Mouse (Mus musculus) spleen, adult 2 months (tissue): ENCODE data around the gene Trim65. TPM values are rescaled to one million over a fixed set of nuclear protein-coding genes. Genes with fewer than 3 reads are reported as not detected.

Source experiments
- DNase-seq, 2 experiments: peaks; one replicate each; pipeline versions ENCODE4 v3.0.0 to v3.0.0-alpha.2; 2012 to 2021; ENCODE audit warnings: low spot score in 2 of 2, low read depth in 1 of 2
- H3K27ac ChIP-seq: fragments of 200-500 bp; 2 replicates; pipeline ENCODE4 v1.5.1; 2012; ENCODE audit warnings: low read length, inconsistent platforms; ENCODE audit not compliant: insufficient read depth
- H3K27me3 ChIP-seq: fragments of 200-500 bp; 2 replicates; pipeline ENCODE4 v1.6.1; 2012; ENCODE audit warnings: mild to moderate bottlenecking, moderate library complexity, low read length, inconsistent platforms; ENCODE audit not compliant: control insufficient read depth, insufficient read depth
- H3K36me3 ChIP-seq: fragments of 200-500 bp; 2 replicates; pipeline ENCODE4 v1.6.1; 2012; ENCODE audit warnings: mild to moderate bottlenecking, low read length, inconsistent platforms; ENCODE audit not compliant: control insufficient read depth, insufficient read depth
- H3K4me1 ChIP-seq: fragments of 200-500 bp; 2 replicates; pipeline ENCODE4 v1.6.1; 2011; ENCODE audit warnings: inconsistent platforms; ENCODE audit not compliant: control insufficient read depth, insufficient read depth, insufficient read length
- H3K4me3 ChIP-seq: fragments of 200-500 bp; 2 replicates; pipeline ENCODE4 v1.5.1; 2011; ENCODE audit warnings: mild to moderate bottlenecking, inconsistent platforms; ENCODE audit not compliant: insufficient read depth, insufficient read length; ENCODE audit errors: extremely low read depth
- CTCF ChIP-seq: fragments of 200-500 bp; IDR thresholded peaks from 2 replicates; pipeline ENCODE4 v1.5.1; 2011; ENCODE audit warnings: mild to moderate bottlenecking, inconsistent platforms; ENCODE audit not compliant: insufficient read depth, insufficient read length, insufficient replicate concordance; ENCODE audit errors: extremely low read depth
- POLR2A ChIP-seq: fragments of 200-500 bp; IDR thresholded peaks from 2 replicates; pipeline ENCODE4 v1.6.1; 2011; ENCODE audit warnings: low read depth, low read length, inconsistent platforms
- WGBS: fragments of 180-500 bp; shearing (Covaris S2); methylation state at CpG from one replicate; pipeline ENCODE4 v1.1.7; 2018; 5-methylcytosine and 5-hydroxymethylcytosine counted together
- polyA plus RNA-seq: library from polyadenylated mRNA; depleted of rRNA; stranded (reverse); fragments of >200 nt; gene quantifications from 2 replicates; pipeline ENCODE4 v1.2.3, GENCODE M21; 2012; rRNA removed

Gene Trim65
- polyA plus RNA-seq, 1 experiment = 23.7 TPM

- no peak overlapping the region for H3K4me3 ChIP-seq
- no peaks in the 10 kb centered on the region for H3K27me3 ChIP-seq
- 68% methylated on average over 20 of the region's 20 CpGs for WGBS
- no peak for TF ChIP-seq POLR2A
- TF ChIP-seq CTCF = no peak
- peaks cover 30% of the 10 kb centered on the region for H3K36me3 ChIP-seq
- no peak overlapping the region for H3K27ac ChIP-seq
- H3K4me1 ChIP-seq = peaks cover 10% of the 10 kb centered on the region; the same call in 1 of the 2 replicates
- no peak for DNase-seq
Observed at GRCm38 (mm10) chr11:116075539-116076265, 55.2 kb downstream of the Trim65 start.

- peaks cover 10% of the 10 kb centered on the region; the same call in 1 of the 2 replicates for H3K4me1 ChIP-seq
- no peak for TF ChIP-seq POLR2A
- TF ChIP-seq CTCF = no peak
- no peaks in the 10 kb centered on the region for H3K27me3 ChIP-seq
- H3K36me3 ChIP-seq = peaks cover 23% of the 10 kb centered on the region
- no peak for DNase-seq
- WGBS = 65% methylated on average over 7 of the region's 7 CpGs
- H3K27ac ChIP-seq = no peak overlapping the region
- H3K4me3 ChIP-seq = no peak overlapping the region
Observed at GRCm38 (mm10) chr11:116074436-116074991, 56.4 kb downstream of the Trim65 start.

DNA sequence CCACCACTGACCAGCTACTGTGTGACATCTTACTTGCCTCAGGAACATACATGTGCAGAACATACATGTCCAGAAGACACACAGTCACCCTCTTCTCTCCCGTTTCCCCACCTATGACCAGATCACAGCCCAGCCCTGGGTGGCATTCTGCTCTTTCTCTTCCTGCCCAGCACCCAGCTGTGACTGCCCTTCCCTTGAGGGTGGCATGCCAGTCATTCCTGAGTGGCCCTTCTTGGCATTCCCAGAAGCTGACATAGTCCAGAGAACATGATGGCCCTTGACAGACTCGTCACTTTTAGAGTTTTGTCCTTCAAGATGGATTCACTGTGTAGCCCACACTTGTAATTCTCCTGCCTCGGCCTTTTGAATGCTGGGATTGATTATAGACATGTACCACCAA, 58.3 kb downstream of the Trim65 start:
- WGBS = 88% methylated on average over 3 of the region's 3 CpGs
- Histone ChIP-seq H3K4me3 (no peak overlapping the region), H3K27me3 (no peaks in the 10 kb centered on the region), H3K27ac (no peak overlapping the region), H3K4me1 (peaks cover 3% of the 10 kb centered on the region; the same call in 1 of the 2 replicates), H3K36me3 (peaks cover 28% of the 10 kb centered on the region)
- no peak for TF ChIP-seq POLR2A
- TF ChIP-seq CTCF = no peak
- no peak for DNase-seq

Other genes with a start within 250 kb of the Trim65 start
- 5.7 and 8.0 TPM in 2 replicates for gene Smim5, start 231.2 kb downstream of the Trim65 start, polyA plus RNA-seq
- gene Smim6, start 219.1 kb downstream of the Trim65 start, polyA plus RNA-seq = 0.19 and 0.54 TPM in 2 replicates
- gene Sap30bp, start 197.8 kb downstream of the Trim65 start, polyA plus RNA-seq = 19.9 and 26.7 TPM in 2 replicates
- 28.7 and 32.1 TPM in 2 replicates for gene Recql5, start 197.7 kb downstream of the Trim65 start, polyA plus RNA-seq
- 2.5 and 2.8 TPM in 2 replicates for gene Itgb4, start 156.4 kb downstream of the Trim65 start, polyA plus RNA-seq
- 30.8 and 39.4 TPM in 2 replicates for gene Galk1, start 118.4 kb downstream of the Trim65 start, polyA plus RNA-seq
- gene H3f3b, start 103.2 kb downstream of the Trim65 start, polyA plus RNA-seq = 161 and 200 TPM in 2 replicates
- gene Unk, start 100.8 kb downstream of the Trim65 start, polyA plus RNA-seq = 37.9 and 64.9 TPM in 2 replicates
- 49.4 and 65.0 TPM in 2 replicates for gene Unc13d, start 53.2 kb downstream of the Trim65 start, polyA plus RNA-seq
- gene Wbp2, start 44.1 kb downstream of the Trim65 start, polyA plus RNA-seq = 135 and 162 TPM in 2 replicates
- 19.4 and 26.1 TPM in 2 replicates for gene Trim47, start 3.9 kb downstream of the Trim65 start, polyA plus RNA-seq
- gene Mrpl38, start 7.7 kb upstream of the Trim65 start, polyA plus RNA-seq = 37.3 and 40.3 TPM in 2 replicates
- gene Fbf1, start 37.0 kb upstream of the Trim65 start, polyA plus RNA-seq = 13.3 and 14.0 TPM in 2 replicates
- gene Ten1, start 67.7 kb upstream of the Trim65 start, polyA plus RNA-seq = 18.3 and 24.0 TPM in 2 replicates
- gene Acox1, start 67.9 kb upstream of the Trim65 start, polyA plus RNA-seq = 12.9 TPM in 2 replicates
- gene Evpl, start 106.9 kb upstream of the Trim65 start, polyA plus RNA-seq = 0.07 and 0.18 TPM in 2 replicates
- 25.4 and 27.0 TPM in 2 replicates for gene Srp68, start 143.1 kb upstream of the Trim65 start, polyA plus RNA-seq
- 0.08 TPM in 1 of 2 replicates, not detected in the other for gene Galr2, start 149.8 kb upstream of the Trim65 start, polyA plus RNA-seq
- 20.2 and 21.8 TPM in 2 replicates for gene Exoc7, start 176.1 kb upstream of the Trim65 start, polyA plus RNA-seq
- 0.47 and 0.59 TPM in 2 replicates for gene Foxj1, start 204.3 kb upstream of the Trim65 start, polyA plus RNA-seq